Mouse (Mus musculus): ENCODE measurements around the gene Ddx17. TPM values are rescaled to one million over a fixed set of nuclear protein-coding genes. Genes with fewer than 3 reads are reported as not detected.

The Ddx17 gene
- polyA plus RNA-seq, 1 experiment from 2014 or later: 61.4 TPM

DNA sequence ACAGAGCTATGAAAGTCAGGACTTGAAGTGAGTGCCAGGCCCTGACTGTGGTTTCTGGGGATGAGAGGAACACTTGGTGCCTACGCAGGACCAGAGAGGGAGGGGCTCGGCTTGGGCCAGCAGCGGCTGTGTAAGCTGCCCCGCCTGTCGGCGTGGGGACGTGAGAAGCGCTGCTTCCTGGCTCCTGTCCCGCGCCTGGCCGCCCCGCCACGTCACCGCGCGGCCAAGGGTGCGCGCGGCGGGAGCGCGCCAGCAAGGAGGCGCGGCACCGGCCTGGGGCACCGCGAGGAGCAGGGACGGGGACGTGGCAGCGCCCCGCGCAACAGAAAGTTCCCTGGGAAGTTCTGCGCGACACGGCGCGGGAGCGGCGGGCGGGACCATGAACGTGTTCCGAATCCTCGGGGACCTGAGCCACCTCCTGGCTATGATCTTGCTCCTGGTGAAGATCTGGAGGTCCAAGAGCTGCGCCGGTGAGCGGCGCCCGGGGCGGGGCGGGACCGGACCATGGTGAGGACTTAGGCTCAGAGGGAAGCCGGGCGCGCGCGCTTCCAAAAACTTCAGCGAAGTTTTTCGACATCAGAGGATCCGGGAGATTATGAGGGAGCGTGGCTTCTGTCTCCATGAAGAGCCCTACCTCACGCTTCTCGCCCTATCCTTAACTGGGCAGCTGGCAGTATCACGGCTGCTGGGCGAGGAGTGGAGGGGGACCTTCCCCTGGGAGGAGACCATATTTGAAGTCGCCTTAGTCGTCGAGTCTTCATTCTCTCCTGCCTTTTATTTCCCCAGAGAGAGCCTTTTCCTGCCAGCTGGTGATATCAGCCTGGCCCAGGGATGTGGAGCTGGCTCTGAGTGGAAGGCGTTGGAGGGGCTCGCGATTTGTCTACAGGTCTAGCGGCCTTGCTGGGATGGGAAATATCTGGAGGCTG lies 30.1 kb downstream of the Ddx17 start, which contains the start of gene Kdelr3:
TSS of gene Kdelr3 (plus strand) at position 241 of the 926 bp plus-strand sequence.
- Histone ChIP-seq H3K36me3 (peaks cover 4% of the 10 kb centered on the region; the same call in 1 of the 2 replicates), H3K4me2 (peak within 1 kb of the TSS; percentile 80), H3K27ac (peak within 1 kb of the TSS; percentile 57), H3K27me3 (peaks cover 56% of the 10 kb centered on the region), H3K9ac (peak within 1 kb of the TSS; percentile 84), H3K9me3 (no peaks in the 10 kb centered on the region; the same call in 1 of the 2 replicates), H3K4me1 (peaks cover 50% of the 10 kb centered on the region), H3K4me3 (peak within 1 kb of the TSS; percentile 64)
- ATAC-seq (ENCODE audit: insufficient number of reproducible peaks, insufficient read depth, low FRiP score, low TSS enrichment, low read depth): peak; percentile 72
- under 1% methylated on average over 71 of the region's 71 CpGs for WGBS

DNA sequence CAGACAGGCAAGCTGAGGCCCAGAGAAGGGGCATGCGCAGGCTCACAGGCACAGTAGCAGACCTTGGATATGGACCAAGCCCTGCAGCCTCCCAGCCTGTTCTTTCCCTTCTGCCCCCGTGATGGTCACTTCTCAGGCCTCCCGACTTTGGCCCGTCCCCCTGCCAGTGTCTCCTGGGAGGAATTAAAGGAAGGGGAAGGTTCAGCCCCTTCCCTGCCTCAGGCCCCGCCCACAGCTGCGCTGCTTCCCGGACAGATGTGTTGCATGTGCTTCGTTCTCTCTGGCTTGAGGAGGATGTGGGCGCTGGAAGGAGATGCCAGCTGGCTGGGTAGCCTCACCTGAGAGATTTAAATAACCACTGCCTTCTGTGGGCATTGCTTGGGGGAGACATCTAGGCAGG lies 32.6 kb downstream of the Ddx17 start:
- Histone ChIP-seq H3K4me3 (0 out of 2 replicates have a peak overlapping the region, but pooled peaks have one; percentile 4), H3K36me3 (no peaks in the 10 kb centered on the region), H3K4me2 (peak overlapping the region; percentile 5; the same call in 1 of the 2 replicates), H3K27ac (no peak overlapping the region), H3K9me3 (no peaks in the 10 kb centered on the region; the same call in 1 of the 2 replicates), H3K4me1 (peaks cover 47% of the 10 kb centered on the region), H3K27me3 (peaks cover 81% of the 10 kb centered on the region), H3K9ac (no peak overlapping the region)
- WGBS: 8% methylated on average over 9 of the region's 9 CpGs
- ATAC-seq (ENCODE audit: insufficient number of reproducible peaks, insufficient read depth, low FRiP score, low TSS enrichment, low read depth): no peak

DNA sequence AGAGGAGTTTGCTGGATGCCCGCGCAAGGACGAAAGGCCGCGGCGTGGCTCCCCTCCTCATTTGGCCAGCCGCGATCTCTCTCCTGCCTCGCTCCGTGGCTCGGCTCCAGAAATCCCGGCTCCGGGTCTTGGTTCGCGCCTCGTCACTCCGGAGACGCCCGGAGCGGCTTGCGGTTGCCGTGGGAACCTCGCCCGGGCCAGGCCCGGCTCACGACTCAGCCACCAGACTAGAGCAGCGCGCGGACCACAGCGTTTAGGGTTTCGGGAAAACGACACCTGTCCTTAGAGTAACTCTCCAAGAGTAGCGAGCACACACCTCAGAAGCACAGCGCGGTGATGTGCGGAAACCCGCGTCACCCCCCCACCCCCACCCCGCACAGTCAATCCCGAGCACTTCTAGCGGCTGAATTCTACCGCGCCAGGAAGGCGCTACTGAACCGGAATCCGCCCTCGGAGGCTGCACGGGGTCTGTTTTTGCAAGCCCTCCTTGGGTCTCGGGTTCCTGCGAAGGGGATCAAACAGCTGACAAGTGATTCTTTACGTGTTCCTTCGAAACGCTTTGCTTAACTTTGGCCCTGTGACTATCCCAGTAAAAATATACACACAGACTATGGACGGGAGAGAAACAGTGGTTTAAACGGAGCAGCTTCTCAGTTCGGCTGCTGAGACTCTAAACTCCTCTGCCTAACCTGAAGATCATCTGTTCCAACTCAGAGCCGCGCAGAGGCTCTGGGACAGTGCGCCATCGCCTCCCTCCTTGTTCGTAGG lies 34.8 kb downstream of the Ddx17 start:
- no peaks in the 10 kb centered on the region for H3K36me3 ChIP-seq
- ATAC-seq (ENCODE audit: insufficient number of reproducible peaks, insufficient read depth, low FRiP score, low TSS enrichment, low read depth): peak; percentile 33; the same call in 1 of the 2 replicates
- H3K27ac ChIP-seq: no peak overlapping the region
- peaks cover 90% of the 10 kb centered on the region for H3K27me3 ChIP-seq
- H3K4me1 ChIP-seq: peaks cover 26% of the 10 kb centered on the region
- peak overlapping the region; percentile 39 for H3K4me3 ChIP-seq
- H3K9me3 ChIP-seq: no peaks in the 10 kb centered on the region; the same call in 1 of the 2 replicates
- peak overlapping the region; percentile 66 for H3K4me2 ChIP-seq
- peak overlapping the region; percentile 51 for H3K9ac ChIP-seq
- WGBS: 1% methylated on average over 61 of the region's 61 CpGs

DNA sequence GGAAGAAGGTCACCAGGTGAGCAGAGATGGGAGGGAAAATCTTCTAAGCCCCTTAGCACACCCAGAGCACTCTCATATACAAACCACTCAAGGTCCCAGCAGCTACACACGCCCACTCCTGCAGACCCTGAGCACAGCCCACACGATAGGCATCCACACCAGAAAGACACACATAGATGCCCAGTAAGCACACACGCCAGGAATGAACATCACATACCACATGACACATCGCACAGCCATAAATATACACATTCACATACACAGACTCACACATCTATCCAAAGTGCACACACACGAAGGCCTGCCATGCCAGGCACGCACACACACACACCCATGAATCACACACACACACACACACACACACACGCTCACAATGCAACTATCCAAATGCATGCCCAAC lies 36.1 kb downstream of the Ddx17 start:
- Histone ChIP-seq H3K4me2 (no peak overlapping the region), H3K27ac (no peak overlapping the region), H3K27me3 (peaks cover 96% of the 10 kb centered on the region), H3K9ac (no peak overlapping the region), H3K4me3 (no peak overlapping the region), H3K36me3 (no peaks in the 10 kb centered on the region), H3K9me3 (no peaks in the 10 kb centered on the region; the same call in 1 of the 2 replicates), H3K4me1 (peaks cover 32% of the 10 kb centered on the region)
- WGBS: 82% methylated on average over 7 of the region's 7 CpGs
- ATAC-seq (ENCODE audit: insufficient number of reproducible peaks, insufficient read depth, low FRiP score, low TSS enrichment, low read depth): no peak

DNA sequence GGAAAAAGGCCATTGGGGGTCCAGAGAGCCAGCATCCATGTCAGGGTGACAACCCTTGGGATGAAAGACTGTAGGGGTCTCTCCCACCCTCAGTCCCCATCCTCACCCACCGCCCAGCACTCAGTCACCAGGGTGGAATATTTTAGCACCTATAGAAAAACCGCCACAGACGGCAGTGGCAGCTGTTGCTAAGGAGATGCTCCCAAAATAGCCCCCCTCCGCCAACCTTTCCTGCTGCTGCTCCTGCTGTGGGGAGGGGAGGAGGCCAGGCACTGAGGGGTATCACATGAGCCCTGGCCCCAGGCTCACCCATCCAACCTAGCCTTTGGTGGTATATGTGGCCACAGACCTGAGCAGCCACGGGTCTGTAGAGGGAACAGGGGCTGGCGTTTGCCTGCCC lies 36.5 kb downstream of the Ddx17 start:
- Histone ChIP-seq H3K36me3 (no peaks in the 10 kb centered on the region), H3K4me2 (no peak overlapping the region), H3K27me3 (peaks cover 96% of the 10 kb centered on the region), H3K9ac (no peak overlapping the region), H3K9me3 (no peaks in the 10 kb centered on the region; the same call in 1 of the 2 replicates), H3K4me1 (peaks cover 36% of the 10 kb centered on the region), H3K27ac (no peak overlapping the region), H3K4me3 (no peak overlapping the region)
- no peak for ATAC-seq (ENCODE audit: insufficient number of reproducible peaks, insufficient read depth, low FRiP score, low TSS enrichment, low read depth)
- 30% methylated on average over 6 of the region's 6 CpGs for WGBS

DNA sequence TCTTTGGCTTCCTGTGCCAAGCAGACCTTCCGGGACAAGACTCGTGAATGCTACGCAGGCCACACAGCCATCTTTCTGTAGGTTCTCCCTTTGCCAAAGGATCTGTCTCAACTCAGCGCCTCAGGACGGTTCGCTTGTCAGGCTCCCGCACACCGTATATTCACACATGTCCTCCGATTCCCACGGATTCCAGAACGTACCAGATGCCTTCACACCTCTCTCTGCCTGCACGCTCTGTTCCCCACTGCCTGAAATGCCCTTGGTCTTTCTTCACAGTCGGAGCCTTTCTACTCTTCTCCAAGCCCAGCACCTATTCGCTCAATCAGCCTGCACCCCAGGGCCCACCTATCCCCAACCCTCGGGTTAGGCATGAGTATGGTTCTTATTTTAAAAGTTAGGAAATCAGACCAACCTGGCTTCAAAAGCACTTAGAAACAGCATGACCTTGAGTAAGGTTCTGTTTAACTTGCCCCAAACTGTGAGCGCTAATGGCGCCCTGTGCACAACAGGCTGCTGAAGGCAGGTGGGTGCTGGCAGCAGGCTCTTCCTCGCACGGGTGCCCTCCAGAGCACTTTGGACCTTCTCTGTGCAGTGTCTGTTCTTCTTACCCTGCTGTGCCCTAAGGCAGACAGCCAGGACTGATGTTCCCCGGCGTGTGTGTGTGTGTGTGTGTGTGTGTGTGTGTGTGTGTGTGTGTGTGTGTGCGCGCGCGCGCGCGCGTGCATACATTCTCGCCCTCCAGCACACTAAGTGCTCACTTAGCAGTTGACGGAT lies 39.3 kb downstream of the Ddx17 start:
- no peak overlapping the region for H3K9ac ChIP-seq

DNA sequence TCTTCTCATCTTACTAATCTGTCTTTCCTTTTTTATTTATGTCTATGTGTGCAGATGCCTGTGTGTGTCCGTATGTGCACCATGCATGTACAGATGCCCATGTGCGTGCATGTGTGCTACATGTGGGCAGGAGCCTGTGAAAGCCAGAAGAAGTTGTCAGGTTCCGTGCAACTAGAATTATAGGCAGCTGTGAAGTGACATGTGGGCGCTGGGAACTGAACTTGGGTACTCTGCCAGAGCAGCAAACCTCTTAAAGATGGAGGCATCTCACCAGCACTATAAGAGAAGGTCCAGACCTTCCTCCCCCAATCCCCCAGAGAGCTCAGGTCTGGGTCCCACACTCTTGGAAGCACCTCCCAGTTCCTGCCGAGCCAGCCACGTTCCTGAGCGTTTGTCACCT lies 40.1 kb downstream of the Ddx17 start:
- Histone ChIP-seq H3K27me3 (peaks cover 100% of the 10 kb centered on the region), H3K4me3 (no peak overlapping the region), H3K36me3 (no peaks in the 10 kb centered on the region), H3K4me2 (peak overlapping the region; percentile 99), H3K9me3 (no peaks in the 10 kb centered on the region), H3K9ac (no peak overlapping the region), H3K4me1 (peaks cover 20% of the 10 kb centered on the region), H3K27ac (no peak overlapping the region)
- WGBS: 36% methylated on average over 7 of the region's 7 CpGs
- ATAC-seq (ENCODE audit: insufficient number of reproducible peaks, insufficient read depth, low FRiP score, low TSS enrichment, low read depth): no peak

More for the DNA sequence above, 39.3 kb downstream of the Ddx17 start:
- H3K4me1 ChIP-seq: peaks cover 28% of the 10 kb centered on the region
- H3K4me3 ChIP-seq: no peak overlapping the region
- H3K4me2 ChIP-seq: no peak overlapping the region
- peaks cover 98% of the 10 kb centered on the region for H3K27me3 ChIP-seq
- 44% methylated on average over 27 of the region's 31 CpGs for WGBS
- H3K36me3 ChIP-seq: no peaks in the 10 kb centered on the region
- no peak for ATAC-seq (ENCODE audit: insufficient number of reproducible peaks, insufficient read depth, low FRiP score, low TSS enrichment, low read depth)
- no peak overlapping the region for H3K27ac ChIP-seq
- H3K9me3 ChIP-seq: no peaks in the 10 kb centered on the region

DNA sequence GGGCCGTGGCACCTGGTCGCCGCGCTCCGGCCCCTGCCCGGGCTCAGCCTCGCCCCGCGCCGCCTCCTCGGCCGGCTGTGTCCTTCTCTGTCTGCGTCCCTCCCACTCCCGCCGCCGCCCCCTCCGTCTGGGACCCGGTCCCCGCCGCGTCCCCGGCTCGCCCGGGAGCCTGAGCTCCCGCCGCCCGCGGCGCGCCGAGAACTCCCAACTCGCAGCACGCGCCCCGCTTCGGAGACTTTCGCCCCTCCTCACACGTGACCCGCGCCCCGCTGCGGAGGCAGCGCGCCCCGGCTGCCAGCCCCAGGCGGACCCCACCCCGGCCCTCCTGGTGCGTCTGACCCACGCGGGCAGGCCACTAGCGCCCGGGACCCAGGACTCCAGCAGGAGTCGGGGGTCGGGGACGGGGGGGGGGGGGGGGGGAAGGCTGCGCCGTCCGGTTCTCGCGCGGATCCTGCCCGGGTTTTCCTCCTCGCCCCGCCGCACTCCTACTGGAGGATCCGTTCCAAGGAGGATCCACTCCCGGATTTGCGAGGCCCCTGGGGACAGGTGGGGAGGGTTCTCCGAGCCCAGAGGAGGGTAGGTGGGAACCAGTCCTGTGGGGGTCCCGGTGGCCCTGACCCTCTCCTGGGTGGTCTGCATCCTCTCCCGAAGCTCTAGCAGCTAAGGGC lies 40.8 kb downstream of the Ddx17 start:
- Histone ChIP-seq H3K9me3 (no peaks in the 10 kb centered on the region), H3K4me3 (peak overlapping the region; percentile 55), H3K36me3 (no peaks in the 10 kb centered on the region), H3K4me1 (peaks cover 16% of the 10 kb centered on the region), H3K9ac (peak overlapping the region; percentile 68), H3K27me3 (peaks cover 100% of the 10 kb centered on the region), H3K4me2 (peak overlapping the region; percentile 99), H3K27ac (no peak overlapping the region)
- no peak for ATAC-seq (ENCODE audit: insufficient number of reproducible peaks, insufficient read depth, low FRiP score, low TSS enrichment, low read depth)
- under 1% methylated on average over 62 of the region's 71 CpGs for WGBS

DNA sequence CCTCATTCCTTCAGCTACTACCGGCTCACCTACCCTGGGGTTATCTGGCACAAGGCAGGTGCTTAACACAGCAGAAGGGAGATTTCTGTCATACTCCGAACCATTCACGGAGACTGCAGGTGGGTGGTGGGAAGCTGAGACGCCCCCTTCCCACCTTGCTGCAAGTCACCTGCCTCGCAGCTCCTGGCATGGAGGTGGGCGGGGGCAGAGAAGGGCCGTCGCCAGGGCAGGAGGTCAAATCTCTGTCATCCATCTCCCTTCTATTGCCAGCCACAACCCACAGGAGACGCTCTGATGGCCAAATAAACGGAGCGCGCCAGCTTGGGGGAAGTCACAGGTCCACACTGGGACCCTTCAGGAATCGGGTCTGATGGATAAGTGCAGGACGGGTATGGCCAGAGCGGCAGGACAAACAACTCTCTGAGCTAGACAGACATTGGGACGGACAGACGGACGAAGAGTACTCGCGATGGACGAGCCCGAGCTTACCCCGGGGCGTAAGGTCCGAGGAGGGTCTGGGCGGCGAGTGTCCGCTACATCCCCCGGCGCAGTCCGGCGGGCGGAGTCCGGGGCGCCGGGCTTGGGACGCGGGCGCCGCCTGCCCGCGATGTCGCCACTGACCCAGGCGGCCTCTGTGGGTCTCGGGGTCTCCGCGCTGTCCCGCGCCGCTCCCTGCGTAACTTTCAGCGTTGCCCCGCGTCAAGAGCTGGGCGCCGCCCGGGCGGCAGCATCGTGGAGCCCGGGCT lies 41.7 kb downstream of the Ddx17 start, which contains the start of gene Kcnj4:
TSS of gene Kcnj4 (minus strand) at position 535 of the 746 bp plus-strand sequence.
- Histone ChIP-seq H3K27me3 (peaks cover 100% of the 10 kb centered on the region), H3K4me2 (peak within 1 kb of the TSS; percentile 99), H3K4me1 (peaks cover 16% of the 10 kb centered on the region), H3K36me3 (no peaks in the 10 kb centered on the region), H3K4me3 (peak within 1 kb of the TSS; percentile 55), H3K9ac (peak within 1 kb of the TSS; percentile 68), H3K9me3 (no peaks in the 10 kb centered on the region), H3K27ac (no peak within 1 kb of the TSS)
- under 1% methylated on average over 60 of the region's 60 CpGs for WGBS
- no peak for ATAC-seq (ENCODE audit: insufficient number of reproducible peaks, insufficient read depth, low FRiP score, low TSS enrichment, low read depth)

DNA sequence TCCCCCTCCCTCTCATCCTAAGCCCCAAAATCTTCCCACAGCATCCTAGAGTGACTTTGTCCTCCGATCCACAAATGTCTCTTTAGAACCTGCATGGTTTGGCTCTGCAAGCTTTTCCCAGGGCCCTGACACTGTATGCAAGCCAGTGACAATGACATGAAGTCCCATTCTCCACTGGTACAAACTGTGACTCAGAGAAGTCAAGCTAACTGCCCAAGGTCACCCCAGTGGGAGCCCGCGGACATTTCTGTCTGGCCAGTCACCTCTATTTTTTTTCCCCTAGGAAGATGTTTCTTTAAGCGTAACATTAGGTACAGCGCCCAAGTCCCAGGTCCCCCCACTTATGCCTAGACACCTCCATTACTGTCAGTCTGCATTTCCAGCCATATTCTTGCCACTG lies 43.1 kb downstream of the Ddx17 start:
- H3K27ac ChIP-seq: no peak overlapping the region
- H3K4me2 ChIP-seq: no peak overlapping the region
- no peak for ATAC-seq (ENCODE audit: insufficient number of reproducible peaks, insufficient read depth, low FRiP score, low TSS enrichment, low read depth)
- peaks cover 16% of the 10 kb centered on the region for H3K4me1 ChIP-seq
- WGBS: 74% methylated on average over 5 of the region's 5 CpGs
- H3K36me3 ChIP-seq: no peaks in the 10 kb centered on the region
- H3K9ac ChIP-seq: no peak overlapping the region
- no peak overlapping the region for H3K4me3 ChIP-seq
- H3K9me3 ChIP-seq: no peaks in the 10 kb centered on the region
- H3K27me3 ChIP-seq: peaks cover 96% of the 10 kb centered on the region

Measured in embryonic facial prominence, embryonic 13.5 days (tissue).